Mouse (Mus musculus) forebrain, embryonic 15.5 days (tissue): ENCODE data around the gene Gm49450. TPM values are rescaled to one million over a fixed set of nuclear protein-coding genes. Genes with fewer than 3 reads are reported as not detected.
"Not testable (repeated sequence)": the region's sequence is repeated elsewhere in the genome, so short reads cannot be mapped to it uniquely, and the experiment has no call there.

Experiments
- ATAC-seq: fragments of 200-750 bp; cut with Nextera tagmentation; replicated peaks from 2 replicates; pipeline ENCODE4 v1.8.0; 2017; ENCODE audit warnings: mild to moderate bottlenecking, moderate TSS enrichment, moderate library complexity
- H3K27ac ChIP-seq: fragments of 300-500 bp; sonication (generic); replicated peaks from 2 replicates; pipeline ENCODE4 v1.5.1; 2015; ENCODE audit warnings: mild to moderate bottlenecking, inconsistent platforms
- H3K27me3 ChIP-seq: fragments of 300-500 bp; sonication (generic); 2 replicates; pipeline ENCODE4 v1.6.1; 2015; ENCODE audit warnings: inconsistent platforms
- H3K36me3 ChIP-seq: fragments of 300-500 bp; sonication (generic); 2 replicates; pipeline ENCODE4 v1.6.1; 2015; ENCODE audit warnings: mild to moderate bottlenecking, inconsistent platforms
- H3K4me1 ChIP-seq: fragments of 300-500 bp; sonication (generic); 2 replicates; pipeline ENCODE4 v1.6.1; 2015; ENCODE audit warnings: inconsistent platforms
- H3K4me2 ChIP-seq: fragments of 300-500 bp; sonication (generic); replicated peaks from 2 replicates; pipeline ENCODE4 v1.6.1; 2015; ENCODE audit warnings: mild to moderate bottlenecking, inconsistent platforms
- H3K4me3 ChIP-seq: fragments of 300-500 bp; sonication (generic); 2 replicates; pipeline ENCODE4 v1.5.1; 2015; ENCODE audit warnings: mild to moderate bottlenecking, inconsistent platforms
- H3K9ac ChIP-seq: fragments of 300-500 bp; sonication (generic); replicated peaks from 2 replicates; pipeline ENCODE4 v1.6.1; 2015; ENCODE audit warnings: mild to moderate bottlenecking, inconsistent platforms
- H3K9me3 ChIP-seq: fragments of 300-500 bp; sonication (generic); 2 replicates; pipeline ENCODE4 v1.6.1; 2016; ENCODE audit warnings: inconsistent platforms
- WGBS: fragments of 180-500 bp; shearing (Covaris S2); methylation state at CpG from one replicate; pipeline ENCODE4 v1.1.7; 2015; ENCODE audit warnings: mixed read lengths; 5-methylcytosine and 5-hydroxymethylcytosine counted together
- polyA plus RNA-seq: library from polyadenylated mRNA; unstranded; fragments of >200 nt; fragmentation: Nextera tagmentation; extraction: Ambion mirVana; gene quantifications from 2 replicates; pipeline ENCODE4 v1.2.1, GENCODE M21; 2015

The Gm49450 gene
- polyA plus RNA-seq, 1 experiment from 2014 or later = not detected

DNA sequence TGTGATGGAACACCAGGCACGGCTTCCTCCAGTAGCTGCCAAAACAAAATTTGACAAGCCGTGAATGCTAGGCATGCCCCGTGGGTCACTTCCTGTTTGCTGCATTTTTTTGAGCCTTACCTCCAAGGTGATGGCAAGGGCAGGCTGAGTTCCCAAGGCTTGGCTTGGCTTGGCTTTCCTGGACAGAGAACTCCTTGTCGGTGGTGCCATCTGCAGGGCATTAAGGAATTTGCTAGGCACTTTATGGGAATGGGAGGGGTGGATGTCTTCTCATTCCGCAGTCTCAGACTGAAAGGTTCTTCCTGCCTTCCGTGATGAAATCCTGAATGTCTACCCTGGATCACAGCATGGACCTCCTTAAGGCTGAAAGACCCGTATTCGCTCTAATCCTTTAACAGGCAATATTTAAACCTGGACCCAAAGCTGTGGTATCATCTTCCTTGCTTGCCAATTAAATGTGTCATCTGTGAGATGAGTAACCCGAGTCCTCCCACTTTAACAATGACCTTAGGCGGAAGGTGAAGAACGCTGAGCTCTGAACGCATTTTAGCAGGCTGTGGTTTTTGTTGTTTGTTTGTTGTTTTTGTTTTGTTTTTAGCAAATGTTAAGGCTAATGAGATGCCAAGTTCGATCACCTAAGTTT, 24.6 kb downstream of the Gm49450 start:
- no peak overlapping the region for H3K4me2 ChIP-seq
- H3K27me3 ChIP-seq = no peaks in the 10 kb centered on the region
- no peak overlapping the region for H3K4me3 ChIP-seq
- no peak overlapping the region for H3K9ac ChIP-seq
- ATAC-seq = 0 out of 2 replicates have a peak, but pooled peaks have one; percentile 49
- peaks cover 21% of the 10 kb centered on the region for H3K4me1 ChIP-seq
- no peaks in the 10 kb centered on the region for H3K9me3 ChIP-seq
- H3K36me3 ChIP-seq = peaks cover 11% of the 10 kb centered on the region
- 13% methylated on average over 13 of the region's 13 CpGs for WGBS
- no peak overlapping the region for H3K27ac ChIP-seq

DNA sequence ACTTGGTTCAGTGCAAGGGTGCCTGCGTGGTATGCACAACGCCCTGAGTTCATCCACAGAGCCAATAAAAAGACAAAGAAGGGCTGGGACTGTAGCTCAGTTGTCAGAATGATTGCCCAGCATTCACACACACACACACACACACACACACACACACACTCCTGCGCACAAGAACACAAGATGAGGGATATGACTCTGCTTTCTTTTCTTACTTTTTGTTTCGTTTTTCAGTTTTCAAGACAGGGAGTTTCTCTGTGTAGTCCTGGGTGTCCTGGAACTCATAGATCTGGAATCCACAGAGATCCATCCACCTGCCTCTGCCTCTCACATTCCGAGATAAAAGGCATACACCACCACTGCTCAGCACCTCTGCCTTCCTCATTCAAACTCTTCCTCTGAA, 25.8 kb downstream of the Gm49450 start:
- 80% methylated on average over 5 of the region's 5 CpGs for WGBS
- H3K9me3 ChIP-seq = no peaks in the 10 kb centered on the region
- ATAC-seq = no peak

DNA sequence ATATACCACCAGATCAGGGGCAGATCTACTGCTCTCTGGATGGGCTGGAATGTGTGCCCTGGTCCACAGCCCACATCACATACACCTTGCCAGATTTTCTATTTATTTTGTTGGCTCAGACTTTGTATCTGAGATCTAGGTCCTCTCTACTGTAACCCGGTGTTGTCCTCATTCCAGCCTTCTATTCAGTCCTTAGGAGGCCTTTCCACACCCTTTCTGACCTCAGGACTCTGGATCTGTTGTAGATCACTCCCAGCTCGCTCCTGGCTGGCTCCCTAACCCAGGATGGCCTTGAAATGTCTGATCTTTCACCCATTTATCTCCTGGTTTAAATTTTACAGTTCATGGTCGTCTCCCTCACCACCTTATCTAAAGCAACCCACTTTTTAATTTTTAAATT, 28.7 kb downstream of the Gm49450 start:
- H3K36me3 ChIP-seq = no peaks in the 10 kb centered on the region
- ATAC-seq = no peak
- H3K9me3 ChIP-seq = no peaks in the 10 kb centered on the region
- no peak overlapping the region for H3K4me3 ChIP-seq
- no peak overlapping the region for H3K27ac ChIP-seq
- H3K9ac ChIP-seq = no peak overlapping the region
- WGBS = 78% methylated on average over 3 of the region's 3 CpGs
- H3K27me3 ChIP-seq = no peaks in the 10 kb centered on the region
- H3K4me1 ChIP-seq = 0 out of 2 replicates have a peak, but pooled peaks cover 11% of the 10 kb centered on the region
- H3K4me2 ChIP-seq = no peak overlapping the region

More for the DNA sequence above, 25.8 kb downstream of the Gm49450 start:
- no peak overlapping the region for H3K27ac ChIP-seq
- H3K36me3 ChIP-seq = peaks cover 11% of the 10 kb centered on the region
- peaks cover 16% of the 10 kb centered on the region for H3K4me1 ChIP-seq
- H3K4me3 ChIP-seq = no peak overlapping the region
- H3K9ac ChIP-seq = no peak overlapping the region
- no peak overlapping the region for H3K4me2 ChIP-seq
- no peaks in the 10 kb centered on the region for H3K27me3 ChIP-seq

DNA sequence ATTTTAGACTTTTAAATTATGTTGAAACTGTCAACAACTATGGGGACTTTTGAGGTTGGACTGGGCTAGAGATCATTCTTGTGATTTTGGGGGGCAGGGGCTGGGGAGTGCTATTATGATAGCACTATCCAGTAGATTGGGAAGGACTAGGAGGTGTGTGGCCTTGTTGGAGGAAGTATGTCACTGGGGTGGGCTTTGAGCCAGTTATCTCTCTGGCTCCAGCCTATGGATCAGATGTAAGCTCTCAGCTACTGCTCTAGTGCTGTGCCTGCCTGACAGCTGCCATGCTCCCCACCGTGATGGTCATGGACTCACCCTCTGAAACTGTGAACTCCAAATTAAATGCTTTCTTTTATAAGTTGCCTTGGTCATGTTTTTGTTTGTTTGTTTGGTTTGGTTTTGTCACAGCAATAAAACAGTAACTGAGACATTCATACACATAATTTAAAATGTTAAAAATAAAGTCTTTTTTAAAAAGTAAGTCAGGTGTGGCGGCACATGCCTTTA, 30.3 kb downstream of the Gm49450 start:
- Histone ChIP-seq H3K36me3 (no peaks in the 10 kb centered on the region), H3K27ac (no peak overlapping the region), H3K4me3 (no peak overlapping the region), H3K9ac (no peak overlapping the region), H3K4me1 (peaks cover 8% of the 10 kb centered on the region), H3K27me3 (no peaks in the 10 kb centered on the region), H3K9me3 (no peaks in the 10 kb centered on the region), H3K4me2 (no peak overlapping the region)
- no peak for ATAC-seq
- WGBS = 82% methylated on average over 2 of the region's 2 CpGs

DNA sequence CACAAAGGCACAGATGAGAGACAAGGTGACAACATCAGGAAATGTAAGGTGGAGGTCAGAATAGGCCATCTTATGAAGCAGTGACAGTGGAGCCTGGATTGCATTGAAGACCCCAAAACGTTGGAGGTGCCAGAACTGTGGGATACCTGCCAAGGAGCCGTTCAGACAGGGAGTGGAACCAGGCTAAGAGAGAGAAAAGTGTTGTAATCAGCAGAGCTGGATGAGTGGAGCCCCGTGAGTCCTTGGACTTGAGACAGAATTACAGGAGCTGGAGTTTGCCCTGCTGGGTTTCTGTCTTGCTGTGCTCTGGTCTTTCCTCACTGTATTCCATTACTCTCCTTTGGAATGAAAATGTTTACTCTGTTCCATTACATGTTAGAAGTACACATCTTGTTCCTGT, 30.8 kb downstream of the Gm49450 start:
- ATAC-seq = no peak
- no peaks in the 10 kb centered on the region for H3K36me3 ChIP-seq
- H3K4me3 ChIP-seq = no peak overlapping the region
- no peak overlapping the region for H3K4me2 ChIP-seq
- peaks cover 8% of the 10 kb centered on the region for H3K4me1 ChIP-seq
- no peak overlapping the region for H3K9ac ChIP-seq
- no peaks in the 10 kb centered on the region for H3K9me3 ChIP-seq
- 49% methylated on average over 3 of the region's 3 CpGs for WGBS
- no peak overlapping the region for H3K27ac ChIP-seq
- no peaks in the 10 kb centered on the region for H3K27me3 ChIP-seq

DNA sequence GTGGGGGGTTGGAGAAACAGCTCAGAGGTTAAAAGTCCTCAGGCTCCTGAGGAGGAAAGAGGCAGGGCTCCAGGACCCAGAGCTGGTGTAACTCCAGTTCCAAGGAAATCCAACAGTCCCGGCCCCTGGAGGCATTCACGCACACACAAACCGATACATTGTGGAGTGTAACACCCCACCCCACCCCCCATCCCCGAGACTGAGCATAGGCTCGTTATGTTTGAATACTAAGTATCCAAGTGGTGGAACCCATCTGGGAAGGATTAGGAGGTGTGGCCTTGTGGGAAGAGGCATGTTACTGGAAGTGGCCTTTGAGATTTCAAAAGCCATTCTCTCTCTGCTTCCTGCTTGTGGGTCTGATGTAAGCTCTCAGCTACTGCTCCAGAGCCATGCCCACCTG, 31.8 kb downstream of the Gm49450 start:
- no peaks in the 10 kb centered on the region for H3K27me3 ChIP-seq

DNA sequence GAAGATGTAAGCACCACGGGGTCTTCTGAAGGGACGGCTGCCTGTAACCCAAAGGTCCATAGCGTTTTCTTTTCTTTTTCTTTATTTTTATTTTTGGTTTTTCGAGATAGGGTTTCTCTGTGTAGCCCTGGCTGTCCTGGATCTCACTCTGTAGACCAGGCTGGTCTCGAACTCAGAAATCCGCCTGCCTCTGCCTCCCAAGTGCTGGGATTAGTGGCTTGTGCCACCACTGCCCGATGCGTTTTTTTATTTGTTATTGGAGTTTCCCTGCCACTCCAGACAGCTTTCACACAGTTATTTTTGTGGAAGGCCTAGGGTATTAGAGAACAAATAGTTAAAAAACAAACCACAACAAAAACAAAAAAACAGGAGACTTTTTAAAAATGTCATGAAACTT, 34.9 kb downstream of the Gm49450 start:
- peak overlapping the region; percentile 97 for H3K27ac ChIP-seq
- peak overlapping the region; percentile 77 for H3K4me3 ChIP-seq
- not testable (repeated sequence) for H3K27me3 ChIP-seq, H3K9me3 ChIP-seq, H3K36me3 ChIP-seq, ATAC-seq
- peak overlapping the region; percentile 50 for H3K9ac ChIP-seq
- peak overlapping the region; percentile 52 for H3K4me2 ChIP-seq
- 22% methylated on average over 8 of the region's 8 CpGs for WGBS
- H3K4me1 ChIP-seq = peaks cover 34% of the 10 kb centered on the region

More for the DNA sequence above, 31.8 kb downstream of the Gm49450 start:
- Histone ChIP-seq H3K9ac (no peak overlapping the region), H3K4me3 (no peak overlapping the region), H3K36me3 (no peaks in the 10 kb centered on the region), H3K4me2 (no peak overlapping the region), H3K4me1 (peaks cover 15% of the 10 kb centered on the region), H3K27ac (no peak overlapping the region), H3K9me3 (no peaks in the 10 kb centered on the region)
- no peak for ATAC-seq
- WGBS = 59% methylated on average over 5 of the region's 5 CpGs

DNA sequence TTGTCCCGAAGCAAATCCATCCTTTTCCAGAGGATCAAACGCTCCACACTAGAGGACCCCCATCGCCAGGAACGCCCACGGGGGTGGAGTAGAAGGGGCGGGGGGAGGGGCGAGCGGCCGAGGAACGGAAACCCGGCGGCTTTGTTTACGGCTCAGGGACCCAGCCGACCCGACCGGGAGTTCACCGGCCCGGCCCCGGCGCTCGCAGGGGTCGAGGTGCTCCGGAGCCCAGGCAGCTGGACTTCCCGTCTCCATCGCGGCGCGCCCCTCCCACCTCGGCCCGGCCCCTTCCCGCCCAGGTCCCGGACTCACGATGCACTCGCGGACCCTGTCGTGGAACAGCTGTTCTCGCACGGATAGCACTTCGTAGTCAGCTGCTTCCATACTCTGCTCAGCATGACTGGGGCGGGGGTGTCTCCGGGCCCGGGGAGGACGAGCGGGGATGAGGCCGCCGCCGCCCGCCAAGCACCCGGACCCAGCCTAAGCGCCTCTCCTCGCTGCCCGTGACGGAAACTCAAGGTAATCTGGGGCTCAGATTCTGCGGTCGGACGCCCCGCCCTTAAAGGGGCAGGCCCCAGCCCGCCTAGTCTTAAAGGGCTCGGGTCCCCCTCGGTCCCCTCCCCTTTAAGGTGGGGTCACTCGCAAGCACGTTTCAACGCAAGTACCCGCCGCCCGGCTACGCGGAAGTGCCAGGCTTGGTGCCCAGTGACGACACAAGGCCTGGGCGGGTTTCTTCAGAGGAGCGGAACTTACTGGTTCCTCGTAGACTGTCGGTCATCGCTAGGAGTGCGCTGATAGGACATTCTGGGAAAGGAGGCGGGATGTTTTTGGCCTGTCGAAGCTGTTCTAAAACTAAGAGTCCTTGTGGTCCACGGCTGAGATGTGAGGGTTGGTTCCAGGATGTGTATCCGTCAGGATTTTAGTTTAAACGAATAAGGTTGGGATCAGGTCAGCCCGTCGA, 35.5 kb downstream of the Gm49450 start, which contains the start of gene Lmbr1l:
Gene Lmbr1l, minus strand, starts transcription at position 694 of the 961 bp plus-strand sequence.
- H3K9ac ChIP-seq = peak within 1 kb of the TSS; percentile 83
- ATAC-seq = peak; percentile 99
- H3K27ac ChIP-seq = peak within 1 kb of the TSS; percentile 97
- H3K9me3 ChIP-seq = no peaks in the 10 kb centered on the region
- H3K27me3 ChIP-seq = no peaks in the 10 kb centered on the region
- H3K4me2 ChIP-seq = peak within 1 kb of the TSS; percentile 76
- peaks cover 5% of the 10 kb centered on the region for H3K36me3 ChIP-seq
- peaks cover 34% of the 10 kb centered on the region for H3K4me1 ChIP-seq
- WGBS = under 1% methylated on average over 82 of the region's 82 CpGs
- peak within 1 kb of the TSS; percentile 77 for H3K4me3 ChIP-seq

DNA sequence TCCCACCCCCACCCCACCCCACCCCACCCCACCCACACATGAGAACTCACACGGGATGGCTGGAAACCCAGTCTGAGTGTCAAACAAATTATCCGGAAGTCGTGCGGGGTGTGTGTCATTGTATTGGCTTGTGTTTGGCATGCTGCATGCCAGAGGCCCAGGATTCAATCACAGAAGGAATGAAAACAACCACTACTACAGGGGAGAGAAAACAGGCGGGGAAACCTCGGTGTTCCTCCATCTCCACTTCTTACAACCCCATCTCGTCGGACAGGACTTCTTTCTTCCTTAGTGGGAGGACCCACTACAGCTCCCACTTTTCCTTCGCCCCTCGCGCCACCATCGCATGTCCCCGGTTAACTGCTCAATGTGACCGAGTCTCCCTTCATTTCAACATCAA, 36.3 kb downstream of the Gm49450 start:
- no peak for ATAC-seq

DNA sequence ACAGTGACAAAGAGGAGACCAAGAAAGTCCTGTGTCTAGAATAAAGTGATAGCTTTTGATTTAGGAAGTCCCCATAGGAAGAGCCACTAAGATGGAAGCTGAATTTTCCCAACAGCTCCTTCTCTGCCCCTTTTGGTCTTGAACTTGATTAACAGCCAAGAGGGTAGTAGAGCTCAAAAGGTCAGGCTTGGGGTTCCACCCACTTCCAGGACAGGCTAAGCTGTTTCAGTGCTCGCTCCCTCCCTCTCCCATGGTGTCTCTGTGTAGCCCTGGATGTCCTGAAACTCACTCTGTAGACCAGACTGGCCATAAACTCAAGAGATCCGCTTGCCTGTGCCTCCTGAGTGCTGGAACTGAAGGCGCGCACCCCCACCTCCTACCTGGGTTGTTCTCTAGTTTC, 37.3 kb downstream of the Gm49450 start:
- ATAC-seq = no peak
- H3K9ac ChIP-seq = peak overlapping the region; percentile 83; the same call in 1 of the 2 replicates
- H3K9me3 ChIP-seq = no peaks in the 10 kb centered on the region
- peak overlapping the region; percentile 76 for H3K4me2 ChIP-seq
- no peaks in the 10 kb centered on the region for H3K27me3 ChIP-seq
- peaks cover 23% of the 10 kb centered on the region for H3K36me3 ChIP-seq
- H3K27ac ChIP-seq = no peak overlapping the region
- H3K4me1 ChIP-seq = peaks cover 34% of the 10 kb centered on the region
- H3K4me3 ChIP-seq = peak overlapping the region; percentile 77
- 95% methylated on average over 4 of the region's 4 CpGs for WGBS

More for the DNA sequence above, 36.3 kb downstream of the Gm49450 start:
- peak overlapping the region; percentile 77 for H3K4me3 ChIP-seq
- H3K27ac ChIP-seq = peak overlapping the region; percentile 97
- H3K9me3 ChIP-seq = no peaks in the 10 kb centered on the region
- peaks cover 13% of the 10 kb centered on the region for H3K36me3 ChIP-seq
- WGBS = under 1% methylated on average over 14 of the region's 14 CpGs
- H3K27me3 ChIP-seq = no peaks in the 10 kb centered on the region
- H3K9ac ChIP-seq = peak overlapping the region; percentile 83
- peak overlapping the region; percentile 76 for H3K4me2 ChIP-seq
- peaks cover 34% of the 10 kb centered on the region for H3K4me1 ChIP-seq

DNA sequence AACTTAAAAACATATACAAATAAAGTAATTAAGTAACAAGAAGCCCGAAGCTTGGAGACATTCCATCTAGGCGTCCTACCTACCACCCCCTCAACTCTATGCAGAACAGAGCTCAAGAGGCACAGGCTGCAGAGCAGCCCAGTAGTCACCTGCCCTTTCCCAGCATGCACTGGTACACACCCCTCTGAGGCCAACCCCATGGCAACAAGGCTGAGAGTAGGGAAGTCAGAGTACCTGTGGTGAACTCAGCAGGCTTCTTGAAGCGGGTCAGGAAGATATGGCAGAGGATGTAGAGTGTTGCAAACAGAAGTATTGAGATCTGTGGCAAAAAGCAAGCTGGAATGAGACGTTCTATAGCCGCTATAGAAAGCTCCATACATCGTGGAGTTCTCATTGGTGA, 38.4 kb downstream of the Gm49450 start:
- no peak for ATAC-seq
- peaks cover 34% of the 10 kb centered on the region for H3K4me1 ChIP-seq
- H3K27ac ChIP-seq = no peak overlapping the region
- H3K4me2 ChIP-seq = peak overlapping the region; percentile 76; the same call in 1 of the 2 replicates
- no peaks in the 10 kb centered on the region for H3K27me3 ChIP-seq
- H3K9me3 ChIP-seq = no peaks in the 10 kb centered on the region
- WGBS = 89% methylated on average over 6 of the region's 6 CpGs
- no peak overlapping the region for H3K4me3 ChIP-seq
- H3K36me3 ChIP-seq = peaks cover 35% of the 10 kb centered on the region
- H3K9ac ChIP-seq = no peak overlapping the region

DNA sequence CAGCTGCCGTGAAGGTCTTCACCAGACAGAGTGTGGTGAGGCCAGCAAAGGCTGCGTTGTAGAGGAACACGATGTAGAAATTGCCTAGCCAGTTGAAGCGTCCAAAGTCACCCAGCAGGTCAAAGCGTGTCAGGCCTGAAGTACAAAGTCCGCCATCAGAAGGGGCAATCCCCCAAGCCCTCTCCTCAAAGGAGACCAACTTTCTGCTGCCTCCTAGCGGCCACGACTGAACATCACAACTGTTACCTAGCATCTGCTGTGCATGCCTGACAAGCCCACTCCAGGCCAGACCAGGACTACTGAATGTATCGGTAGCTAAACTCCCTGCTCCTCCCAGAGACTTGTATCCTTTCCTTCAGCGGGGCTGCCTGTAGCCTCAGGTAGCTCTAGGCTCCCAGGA, 48.7 kb downstream of the Gm49450 start:
- ATAC-seq = no peak
- H3K27ac ChIP-seq = no peak overlapping the region
- H3K4me3 ChIP-seq = no peak overlapping the region
- 28% methylated on average over 10 of the region's 10 CpGs for WGBS
- H3K4me1 ChIP-seq = no peaks in the 10 kb centered on the region
- H3K4me2 ChIP-seq = no peak overlapping the region
- H3K9me3 ChIP-seq = no peaks in the 10 kb centered on the region
- peaks cover 62% of the 10 kb centered on the region for H3K36me3 ChIP-seq
- no peak overlapping the region for H3K9ac ChIP-seq
- H3K27me3 ChIP-seq = peaks cover 3% of the 10 kb centered on the region; the same call in 1 of the 2 replicates
